Mouse (Mus musculus): ENCODE measurements around the gene Ubr4.

Ubr4 gene

DNA sequence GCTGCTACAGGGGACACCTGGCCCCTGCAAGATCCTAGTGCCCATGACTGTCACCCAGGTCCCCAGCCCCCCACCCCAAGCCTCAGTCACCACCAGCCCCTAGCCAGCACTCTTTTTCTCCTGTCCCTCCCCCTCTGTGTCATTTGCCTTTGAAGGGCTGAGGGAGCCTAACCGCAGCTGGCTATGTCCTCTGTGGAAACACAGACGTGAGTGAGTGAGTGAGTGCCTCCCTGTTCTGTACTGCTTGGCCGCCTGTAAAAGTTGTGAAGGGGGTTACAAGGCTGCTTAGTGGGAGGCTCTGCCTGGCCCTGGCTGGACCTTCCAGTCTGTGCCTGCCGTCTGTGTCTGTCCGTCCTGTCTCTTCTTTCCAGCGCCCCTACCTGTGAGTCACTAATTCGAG is 183.3 kb downstream of the Ubr4 start:
- no peak for DNase-seq (ENCODE audit: low spot score in 2 of 2)

DNA sequence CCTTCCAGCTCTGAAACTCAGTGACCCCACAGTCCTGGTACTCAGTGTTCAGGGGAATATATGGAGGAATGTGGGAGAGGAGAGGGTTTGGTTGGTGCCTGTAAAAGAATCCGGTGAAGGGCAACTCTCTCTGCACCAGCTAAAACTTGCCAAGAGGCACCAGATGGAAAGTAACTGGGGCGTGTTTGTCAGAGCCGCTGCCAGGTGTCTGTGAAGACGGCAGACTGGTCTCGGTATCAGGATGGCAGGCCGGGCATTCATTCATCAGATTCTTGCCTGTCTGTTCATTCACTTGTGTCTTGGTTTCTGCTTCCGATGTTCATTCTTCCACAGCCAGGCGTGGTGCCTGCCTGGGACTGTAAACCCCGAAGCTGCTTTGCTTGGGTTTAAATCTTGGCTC is 184.3 kb downstream of the Ubr4 start:
- no peak for DNase-seq (ENCODE audit: low spot score in 2 of 2)
